Mouse (Mus musculus) kidney, adult 8-10 months (tissue): ENCODE results near the gene Msh3.

Experiments used
- DNase-seq, 2 experiments: peaks; one replicate each; pipeline ENCODE4 v3.0.0; 2022

Msh3 gene

DNA sequence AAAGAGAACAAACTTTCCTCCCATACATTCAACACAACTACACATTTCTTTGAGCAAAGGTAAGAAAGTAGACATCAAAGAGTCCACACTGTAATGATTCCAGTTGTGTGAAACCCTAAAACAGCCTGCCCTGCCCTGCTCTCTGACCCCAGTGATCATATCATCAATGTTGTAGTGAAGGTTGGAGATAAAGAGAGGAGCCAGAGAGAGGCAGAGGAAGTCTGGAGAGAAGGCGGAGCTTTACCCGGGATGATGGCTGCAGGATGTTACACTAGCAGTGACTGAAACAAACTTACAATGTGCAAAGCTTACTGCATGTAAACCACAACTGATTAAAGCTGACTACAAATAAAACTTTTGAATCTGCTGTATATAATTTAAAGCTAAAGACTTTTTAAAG is 26.8 kb downstream of the Msh3 start:
- DNase-seq, result no peak

DNA sequence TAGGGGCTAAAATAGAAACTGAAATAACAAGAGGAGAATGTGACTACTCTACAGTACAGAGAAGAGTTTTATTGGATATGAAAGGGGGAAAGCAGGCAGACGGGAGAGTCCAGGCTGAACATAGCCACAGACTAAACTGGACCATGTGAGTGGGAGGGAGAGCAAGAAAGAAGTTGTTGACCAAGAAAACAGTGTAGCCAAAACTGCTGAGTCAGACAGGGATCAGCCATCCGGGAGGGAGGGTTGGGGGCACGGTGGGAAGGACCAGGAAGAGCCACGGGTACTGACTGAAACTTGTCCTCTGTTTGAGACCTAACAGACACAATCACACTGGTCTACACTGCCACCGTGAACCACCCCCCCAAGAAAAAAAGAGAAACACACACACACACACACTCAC is 28.8 kb downstream of the Msh3 start:
- DNase-seq, result no peak

DNA sequence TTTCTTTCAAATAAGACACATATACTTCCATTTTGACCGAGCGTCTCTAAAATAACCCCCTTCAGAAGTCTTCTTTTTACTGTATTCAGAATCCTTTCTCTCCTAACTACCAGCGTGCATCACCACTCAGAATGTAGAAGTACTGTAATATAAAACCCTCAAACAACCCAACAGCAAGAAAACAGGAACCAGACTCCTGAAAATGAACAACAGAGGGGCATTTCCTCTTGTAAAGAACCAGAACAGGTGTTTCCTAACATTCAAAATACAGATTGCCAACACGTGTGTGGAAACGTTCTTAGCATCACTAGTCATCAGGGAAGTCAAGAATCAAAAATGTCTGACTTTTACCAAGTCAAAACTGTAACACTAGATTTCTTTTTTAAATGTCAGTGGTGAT is 34.0 kb downstream of the Msh3 start:
- no peak for DNase-seq

DNA sequence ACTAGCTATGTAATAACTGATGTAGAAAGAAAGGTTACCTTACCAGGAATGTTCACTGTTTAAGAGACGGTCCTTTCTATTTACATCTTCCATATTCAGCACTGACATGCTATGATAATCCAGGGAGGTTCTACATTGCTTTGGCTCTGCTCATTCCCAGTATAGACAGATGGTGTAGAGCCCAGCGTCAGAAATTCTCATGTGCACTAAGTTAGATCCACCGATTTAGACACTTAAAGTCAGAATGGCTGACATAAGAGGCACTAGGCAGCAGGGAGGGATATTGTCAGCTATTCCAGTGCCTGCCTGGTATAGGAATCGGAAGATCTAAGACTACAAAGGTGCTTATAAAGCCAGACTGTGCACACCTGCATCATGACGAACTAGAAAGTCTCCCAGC is 40.2 kb downstream of the Msh3 start:
- no peak for DNase-seq

- no peak for DNase-seq
These were observed 49.1 kb downstream of the Msh3 start, which contains the start of gene Gm20379 for GRCm38 (mm10) chr13:92305680-92306079. TSS of gene Gm20379 (plus strand) at chr13:92305980.

GRCm38 (mm10) chr13:92304291-92304690 is 50.5 kb downstream of the Msh3 start:
- no peak for DNase-seq

DNA sequence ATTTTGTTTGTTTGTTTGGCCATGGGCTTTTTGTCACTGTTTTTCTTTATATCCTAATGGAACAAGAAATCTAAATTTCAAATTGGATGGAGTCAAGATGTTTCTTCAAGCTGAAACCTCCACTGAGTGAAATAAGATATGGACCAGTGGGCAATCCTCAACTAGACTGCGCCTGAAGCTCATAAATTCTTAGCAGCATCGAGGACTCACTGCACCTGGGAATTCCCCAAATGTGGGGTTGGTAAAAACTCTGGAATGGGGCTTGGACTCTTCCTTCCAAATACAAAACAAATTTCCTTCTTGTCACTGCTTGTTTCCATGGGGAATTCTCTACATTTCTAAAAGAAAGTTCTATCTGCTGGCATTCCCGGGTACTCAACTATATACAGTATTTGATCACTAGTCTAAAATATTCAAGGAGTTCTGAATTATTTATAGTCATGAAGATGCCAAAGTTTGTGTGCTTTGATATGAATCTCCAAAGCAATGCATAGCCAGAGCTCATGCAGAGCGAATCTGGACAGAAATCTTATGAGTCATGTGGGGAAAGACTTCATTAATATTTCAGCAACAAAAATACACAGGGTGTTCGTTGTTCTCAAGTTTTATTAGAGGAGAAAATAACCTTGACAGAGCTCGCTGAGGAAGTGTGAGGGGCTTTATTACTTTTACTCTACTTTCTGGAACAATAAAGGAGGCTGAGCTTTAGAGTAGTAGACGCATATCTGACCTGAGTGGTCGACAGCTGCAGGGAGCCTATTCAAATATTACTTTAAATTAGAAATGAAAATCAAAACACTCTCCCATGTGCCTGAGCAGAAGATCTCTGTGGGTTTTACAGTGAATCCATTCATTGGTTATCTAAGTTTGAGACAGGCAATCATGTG is 51.5 kb downstream of the Msh3 start:
- DNase-seq, result no peak

GRCm38 (mm10) chr13:92302466-92302865 is 52.3 kb downstream of the Msh3 start:
- no peak for DNase-seq

GRCm38 (mm10) chr13:92301754-92302153 is 53.0 kb downstream of the Msh3 start:
- DNase-seq, result no peak

DNA sequence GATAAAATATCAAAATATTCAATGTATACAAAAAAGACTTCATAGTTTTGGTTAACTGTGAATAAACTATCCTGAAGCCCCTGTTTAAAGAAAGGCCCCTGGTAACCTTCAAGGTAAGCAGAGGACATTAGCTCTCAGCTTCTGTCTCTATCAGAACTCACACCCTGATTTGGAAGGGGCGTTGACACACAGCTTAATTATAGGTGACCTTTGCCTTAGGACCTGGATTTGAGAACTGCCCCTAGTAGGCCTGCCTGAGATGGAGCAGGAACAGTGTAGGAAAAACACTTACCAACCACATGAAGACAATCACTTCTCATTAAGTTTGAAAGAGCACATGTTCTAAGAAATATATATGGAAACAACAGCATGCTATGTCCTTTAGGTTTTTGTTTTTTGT is 55.3 kb downstream of the Msh3 start:
- no peak for DNase-seq

DNA sequence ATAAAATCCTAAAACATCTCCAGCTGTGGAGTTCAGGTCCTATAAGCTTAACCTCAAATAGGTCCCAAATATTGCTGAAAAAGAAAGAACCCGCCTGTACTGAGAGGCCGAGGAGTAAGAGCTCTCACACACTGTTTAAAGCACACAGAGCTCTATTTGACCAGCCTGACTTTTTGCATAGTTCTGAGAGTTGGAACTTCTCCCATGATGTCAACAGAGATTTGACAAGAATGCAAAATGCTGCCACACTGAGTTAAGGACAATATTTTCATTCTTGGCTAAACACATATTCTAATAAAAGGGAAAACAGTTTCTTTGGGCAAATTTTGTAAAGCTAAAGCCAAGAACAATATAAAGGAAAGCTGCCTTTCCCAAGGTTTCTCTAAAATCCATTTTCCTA is 57.8 kb downstream of the Msh3 start:
- DNase-seq, result no peak

GRCm38 (mm10) chr13:92296490-92296889 is 58.3 kb downstream of the Msh3 start:
- DNase-seq, result no peak

- DNase-seq, result no peak
These were observed 60.9 kb downstream of the Msh3 start for GRCm38 (mm10) chr13:92293883-92294282.

GRCm38 (mm10) chr13:92291605-92292004 is 63.2 kb downstream of the Msh3 start:
- peak in 1 of 2 experiments; percentile 61 for DNase-seq

- no peak for DNase-seq
These were observed 77.8 kb downstream of the Msh3 start for GRCm38 (mm10) chr13:92277027-92277426.

GRCm38 (mm10) chr13:92275292-92275691 is 79.5 kb downstream of the Msh3 start:
- DNase-seq, result no peak

DNA sequence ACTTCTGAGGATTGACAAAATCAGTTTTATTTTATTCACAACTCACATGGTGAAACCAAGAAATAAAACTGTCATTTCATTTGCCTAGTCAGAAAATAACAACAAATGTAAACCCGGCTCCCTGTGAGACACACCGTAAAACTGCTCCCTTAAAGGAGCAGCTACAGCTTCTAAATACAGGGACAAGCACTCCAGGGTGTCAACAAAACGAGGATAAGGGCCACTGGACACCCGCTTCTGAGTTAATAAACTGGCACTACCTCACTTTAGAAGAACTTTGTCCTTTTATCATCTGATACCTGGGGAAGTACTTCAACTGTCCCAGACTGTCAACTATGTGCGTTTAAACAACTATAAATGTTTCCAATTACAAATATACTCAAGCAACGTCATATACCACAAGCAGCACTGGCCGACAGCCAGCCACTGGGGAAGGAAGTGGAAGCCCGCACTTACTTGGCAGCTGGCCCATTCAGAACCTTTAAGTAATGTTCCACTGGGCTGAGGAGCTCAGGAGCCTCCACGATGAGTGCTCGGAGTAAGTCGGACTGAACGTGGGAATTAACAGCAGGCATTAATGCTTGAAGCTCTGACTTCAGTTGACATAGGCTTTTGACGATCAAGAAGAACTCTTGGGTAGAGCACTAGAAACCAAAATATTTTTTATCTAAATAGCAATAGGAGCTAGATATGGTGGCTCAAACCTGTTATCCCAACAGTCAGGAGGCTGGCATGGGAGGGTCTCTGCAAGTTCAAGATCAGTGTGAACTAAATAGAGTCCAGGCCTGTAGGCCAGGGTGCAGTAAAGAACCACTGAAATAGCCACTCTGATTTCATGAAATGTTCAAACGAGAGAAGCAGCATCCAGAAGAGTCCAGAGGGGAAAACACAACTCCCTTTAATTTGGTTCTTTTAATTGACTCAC is 80.3 kb downstream of the Msh3 start:
- DNase-seq, result peak; percentile 66 to 76

DNA sequence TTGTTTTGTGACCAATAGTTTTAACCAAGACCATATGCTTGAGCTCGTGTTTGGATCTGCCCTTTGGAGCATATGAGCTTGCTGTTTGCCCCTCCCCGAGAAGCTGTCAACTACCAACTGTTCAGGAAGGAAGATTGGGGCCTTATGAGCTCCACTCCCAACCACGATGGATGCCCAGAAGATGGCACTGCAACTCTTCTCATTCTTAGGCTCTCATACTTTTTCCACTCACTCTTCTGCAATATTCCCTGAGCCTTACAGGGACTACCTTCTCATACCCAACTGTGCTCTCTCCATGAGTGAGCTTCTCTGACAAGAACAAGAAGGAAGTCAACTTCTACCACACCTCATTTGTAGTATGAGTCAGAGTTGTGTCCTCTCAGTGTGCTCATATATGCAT is 87.7 kb downstream of the Msh3 start:
- peak in 1 of 2 experiments; percentile 16 for DNase-seq

DNA sequence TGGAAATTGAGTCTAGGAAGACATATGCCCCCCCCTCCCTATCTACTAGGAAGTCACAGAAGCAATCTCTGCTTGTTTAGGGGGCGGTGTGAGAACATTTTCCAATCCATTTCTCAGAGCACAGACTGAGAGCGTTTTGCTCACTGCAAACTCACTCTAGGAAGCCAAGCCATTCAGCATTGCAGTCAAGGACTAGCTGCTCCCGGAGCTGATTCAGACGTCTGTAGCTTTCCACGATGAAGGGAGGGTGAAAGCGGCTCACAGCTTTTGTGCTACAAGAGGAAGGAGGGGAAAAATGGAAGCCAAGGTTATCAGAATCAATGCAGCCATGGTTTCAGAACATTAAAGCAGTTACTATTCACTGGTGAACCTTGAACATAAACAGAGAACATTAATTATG is 91.2 kb downstream of the Msh3 start:
- DNase-seq, result no peak

- DNase-seq, result no peak
These were observed 93.5 kb downstream of the Msh3 start for GRCm38 (mm10) chr13:92261329-92261728.

DNA sequence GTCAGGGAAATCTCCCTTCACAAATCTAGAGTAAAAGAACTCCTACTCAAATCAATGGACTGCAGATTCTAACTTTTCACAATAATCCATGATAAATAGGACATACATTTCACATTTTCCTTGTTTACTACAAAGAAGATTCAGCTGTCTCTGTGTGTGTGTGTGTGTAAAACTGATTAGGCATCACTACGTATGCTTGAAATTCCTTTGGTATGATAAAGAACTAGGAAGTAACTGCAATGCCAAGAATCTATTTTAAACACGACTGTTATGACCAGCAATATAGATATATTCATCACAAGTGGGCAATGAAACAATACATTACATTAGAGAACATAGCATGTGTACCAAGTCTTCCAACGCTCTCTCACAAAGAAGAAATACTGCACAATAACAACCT is 99.3 kb downstream of the Msh3 start:
- DNase-seq, result no peak

DNA sequence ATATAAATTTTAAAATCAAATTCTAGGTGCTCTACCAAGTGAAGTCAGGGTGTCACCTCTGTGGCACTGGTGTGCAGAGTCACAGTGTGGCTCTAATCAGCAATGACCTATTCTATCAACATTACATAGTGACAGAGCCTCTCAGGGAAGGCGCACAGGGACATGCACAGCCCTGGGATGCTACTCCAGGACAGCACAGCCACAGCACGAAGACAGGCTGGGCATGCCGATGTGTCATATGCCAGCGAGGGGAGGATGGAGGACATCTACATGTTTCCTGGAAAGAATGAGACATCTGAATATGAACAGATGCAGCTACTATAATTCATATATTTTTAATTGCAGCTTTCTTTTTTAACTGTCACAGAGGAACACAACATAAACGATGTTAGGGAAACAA is 101.0 kb downstream of the Msh3 start:
- DNase-seq, result no peak

GRCm38 (mm10) chr13:92252331-92252730 is 102.5 kb downstream of the Msh3 start:
- DNase-seq, result no peak

DNA sequence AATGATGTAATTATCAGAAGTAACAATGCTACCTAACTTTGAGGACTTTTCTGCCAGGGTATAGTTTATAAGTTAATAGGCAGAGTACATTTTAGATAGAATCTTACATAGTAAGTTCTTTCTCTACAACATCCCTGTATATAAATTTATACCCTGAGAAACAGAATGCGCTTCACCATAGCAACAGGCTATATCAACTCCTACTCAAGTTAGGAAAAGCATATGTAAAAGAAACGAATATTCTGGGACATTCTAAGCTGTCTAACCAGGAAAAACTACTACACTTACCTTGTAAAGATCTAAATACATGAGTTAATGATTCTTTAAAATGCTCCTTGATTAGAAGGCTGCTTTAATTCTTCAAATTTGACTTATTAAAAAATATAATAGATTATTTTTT is 107.2 kb downstream of the Msh3 start:
- no peak for DNase-seq
